Mouse (Mus musculus) cerebellum, adult 2 months (tissue): ENCODE measurements around the gene Tdrd5.

Source experiments
- CTCF ChIP-seq: fragments of 200-500 bp; IDR thresholded peaks from 2 replicates; pipeline ENCODE4 v1.5.1; 2011; ENCODE audit warnings: low read depth, mild to moderate bottlenecking, control low read depth, low read length, moderate library complexity, borderline replicate concordance; ENCODE audit not compliant: insufficient read depth
- POLR2A ChIP-seq: fragments of 200-500 bp; IDR thresholded peaks from 2 replicates; pipeline ENCODE4 v1.6.1; 2011; ENCODE audit warnings: low read length, control low read depth, borderline replicate concordance; ENCODE audit not compliant: insufficient read depth

DNA sequence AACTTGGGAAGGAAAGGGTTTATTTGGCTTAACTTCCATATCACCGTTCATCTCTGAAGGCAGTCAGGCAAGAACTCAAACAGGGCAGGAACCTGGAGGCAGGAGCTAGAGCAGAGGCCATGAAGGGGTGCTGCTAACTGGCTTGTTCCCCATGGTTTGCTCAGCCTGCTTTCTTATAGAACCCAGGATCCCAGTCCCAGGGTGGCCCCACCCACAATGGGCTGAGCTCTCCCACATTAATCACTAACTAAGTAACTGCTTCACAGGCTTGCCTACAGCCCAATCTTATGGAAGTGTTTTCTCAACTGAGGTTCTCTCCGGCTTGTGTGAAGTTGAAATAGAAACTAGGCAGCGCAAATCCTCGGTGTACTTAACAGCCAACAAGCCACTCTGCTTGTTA, 74.7 kb downstream of the Tdrd5 start:
- TF ChIP-seq POLR2A (no peak), CTCF (no peak)
